Comparison of ENCODE assay signal across 9 mouse cellular contexts in genomic region chrX:114558141-114558540, GRCm38 (mm10).
A peak's percentile ranks its signal among the peaks of the same experiment; 100 is the strongest.
DNase-seq lines count a peak whose midpoint lies in the region; ATAC-seq and TF ChIP-seq lines count a peak whose summit lies in the region.
"Had no signal": no experiment of that assay in that cellular context is flagged by ENCODE, and none has a peak within 500 bp of the region (broad histone marks: within the 10 kb centered on the region; RNA-seq: fewer than 3 reads in every experiment).

No protein-coding gene starts in this region.

- H3K36me3 ChIP-seq in hindbrain, postnatal 0 days (ENCODE audit: insufficient read depth, low read length): no peaks in the 10 kb centered on the region
- H3K36me3 ChIP-seq in hindbrain, embryonic 10.5 days: no peaks in the 10 kb centered on the region
- H3K36me3 ChIP-seq in embryonic facial prominence, embryonic 14.5 days (ENCODE audit: control insufficient read depth, insufficient read depth, low read length): no peaks in the 10 kb centered on the region

- H3K9ac ChIP-seq in hindbrain, postnatal 0 days (replicated peaks; ENCODE audit: low read length): no peak overlapping the region
- H3K9ac ChIP-seq in embryonic facial prominence, embryonic 14.5 days (ENCODE audit: low read depth, low read length): no peak overlapping the region

- H3K27me3 ChIP-seq in hindbrain, postnatal 0 days (ENCODE audit: insufficient read depth, low read length): no peaks in the 10 kb centered on the region
- H3K27me3 ChIP-seq in hindbrain, embryonic 10.5 days (ENCODE audit: insufficient read depth, poor library complexity, severe bottlenecking): no peaks in the 10 kb centered on the region
- no peaks in the 10 kb centered on the region for H3K27me3 ChIP-seq in embryonic facial prominence, embryonic 14.5 days (replicated peaks; ENCODE audit: control insufficient read depth, insufficient read depth, low read length)

- peak; percentile 49 for TF ChIP-seq CTCF in hindbrain, postnatal 0 days (IDR thresholded peaks at IDR 0.05; ENCODE audit: low read depth)

- H3K9me3 ChIP-seq in hindbrain, postnatal 0 days (ENCODE audit: low read length): no peaks in the 10 kb centered on the region
- no peaks in the 10 kb centered on the region for H3K9me3 ChIP-seq in hindbrain, embryonic 10.5 days
- H3K9me3 ChIP-seq in embryonic facial prominence, embryonic 14.5 days (ENCODE audit: control insufficient read depth, low read length): no peaks in the 10 kb centered on the region

- H3K27ac ChIP-seq in hindbrain, postnatal 0 days: no peak overlapping the region
- H3K27ac ChIP-seq in hindbrain, embryonic 10.5 days: no peak overlapping the region
- H3K27ac ChIP-seq in embryonic facial prominence, embryonic 14.5 days (replicated peaks; ENCODE audit: low read depth, low read length): no peak overlapping the region

- H3K4me3 ChIP-seq in hindbrain, postnatal 0 days (ENCODE audit: low read length): no peak overlapping the region
- no peak overlapping the region for H3K4me3 ChIP-seq in hindbrain, embryonic 10.5 days
- no peak overlapping the region for H3K4me3 ChIP-seq in embryonic facial prominence, embryonic 14.5 days (ENCODE audit: low read depth, low read length)

- no peaks in the 10 kb centered on the region for H3K4me1 ChIP-seq in hindbrain, postnatal 0 days (ENCODE audit: insufficient read depth, low read length)
- no peaks in the 10 kb centered on the region for H3K4me1 ChIP-seq in hindbrain, embryonic 10.5 days (replicated peaks)
- no peaks in the 10 kb centered on the region for H3K4me1 ChIP-seq in embryonic facial prominence, embryonic 14.5 days (ENCODE audit: control insufficient read depth, insufficient read depth, low read length)

- no peak overlapping the region for H3K4me2 ChIP-seq in hindbrain, postnatal 0 days (ENCODE audit: low read depth, low read length)
- no peak overlapping the region for H3K4me2 ChIP-seq in embryonic facial prominence, embryonic 14.5 days (ENCODE audit: low read depth, low read length)

- no peak for ATAC-seq in hindbrain, postnatal 0 days
- ATAC-seq in embryonic facial prominence, embryonic 14.5 days (ENCODE audit: low read depth): no peak

- peak; percentile 70 for DNase-seq in hindbrain, postnatal 0 days (ENCODE audit: low spot score)
- no peak for DNase-seq in hindbrain, embryonic 10.5 days (ENCODE audit: low spot score)
- peak; percentile 16 for DNase-seq in lung, postnatal 36 days
- DNase-seq in lung, postnatal 10 days: no peak
- peak; percentile 19 for DNase-seq in MN1 (ENCODE audit: low spot score)
- peak; percentile 29 for DNase-seq in embryonic facial prominence, embryonic 14.5 days (ENCODE audit: low spot score)
- DNase-seq in spleen, postnatal 36 days (ENCODE audit: low spot score in 2 of 2): no peak
- DNase-seq in ovary, postnatal 14 days (ENCODE audit: low spot score): no peak
- DNase-seq: adrenal gland, adult 8-10 months had no signal

- WGBS in hindbrain, postnatal 0 days: 35% methylated on average over 3 of the region's 3 CpGs
- WGBS in hindbrain, embryonic 10.5 days: 39% methylated on average over 3 of the region's 3 CpGs
- WGBS in embryonic facial prominence, embryonic 14.5 days: 32% methylated on average over 3 of the region's 3 CpGs

Comparison
In these comparisons a context has a peak if more than half of its experiments do, and no peak if none do; other contexts are left out.
1. DNase-seq: peak in hindbrain, postnatal 0 days (single experiment), lung, postnatal 36 days (single experiment), MN1 (single experiment) and embryonic facial prominence, embryonic 14.5 days (single experiment); none in hindbrain, embryonic 10.5 days (single experiment), lung, postnatal 10 days (single experiment), spleen, postnatal 36 days (0 of 2) and ovary, postnatal 14 days (single experiment).